Mouse (Mus musculus) bone marrow macrophage, adult 2 months (primary cell): ENCODE measurements around the gene Rpl13.

Experiments
- CTCF ChIP-seq: IDR thresholded peaks from 2 replicates; pipeline ENCODE4 v1.5.1; 2012; ENCODE audit warnings: low read depth, mild to moderate bottlenecking, low read length, moderate library complexity
- POLR2A ChIP-seq: IDR thresholded peaks from 2 replicates; pipeline ENCODE4 v1.6.1; 2012; ENCODE audit warnings: mild to moderate bottlenecking, low read depth, low read length, borderline replicate concordance

DNA sequence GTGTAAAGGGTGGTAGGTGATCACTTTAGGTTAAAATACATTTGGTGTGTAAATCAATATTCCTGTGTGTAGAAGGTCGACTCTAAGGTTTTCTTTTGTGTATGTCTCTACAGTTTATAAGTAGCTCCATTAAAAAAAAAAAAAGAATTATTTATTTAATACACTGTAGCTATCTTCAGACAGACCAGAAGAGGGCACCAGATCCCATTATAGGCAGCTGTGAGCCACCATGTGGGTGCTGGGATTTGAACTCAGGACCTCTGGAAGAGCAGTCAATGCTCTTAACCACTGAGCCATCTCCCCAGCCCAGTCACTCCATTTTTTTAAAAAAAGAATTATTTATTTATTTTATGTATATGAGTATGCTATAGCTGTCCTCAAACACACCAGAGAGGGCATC lies 5.9 kb downstream of the Rpl13 start:
- no peak for TF ChIP-seq POLR2A
- no peak for TF ChIP-seq CTCF
